In the genomic region with DNA sequence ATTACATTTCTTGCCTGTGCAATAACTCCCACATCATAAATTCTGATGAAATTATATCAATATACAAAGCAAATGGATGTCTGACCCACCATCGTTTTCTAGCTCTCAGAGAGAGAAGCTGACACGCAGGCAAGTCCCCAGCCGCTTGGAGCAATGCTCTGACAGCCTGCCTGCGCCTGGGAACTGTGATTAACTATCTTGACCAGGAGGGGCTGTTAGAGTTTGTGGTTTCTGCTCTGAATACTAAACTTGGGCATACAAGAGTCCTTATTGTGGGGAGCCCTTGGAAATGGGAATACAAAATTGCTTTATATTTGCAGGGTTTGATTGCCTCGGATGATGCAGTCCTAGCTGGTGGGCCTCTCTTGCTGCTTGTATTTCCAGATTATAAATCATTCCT, we compare ENCODE assay signal across 22 mouse cellular contexts.
A peak's percentile ranks its signal among the peaks of the same experiment; 100 is the strongest.
DNase-seq lines count a peak whose midpoint lies in the region; ATAC-seq and TF ChIP-seq lines count a peak whose summit lies in the region.
"Had no signal": no experiment of that assay in that cellular context is flagged by ENCODE, and none has a peak within 500 bp of the region (broad histone marks: within the 10 kb centered on the region; RNA-seq: fewer than 3 reads in every experiment).

No protein-coding gene starts in this region.

- ATAC-seq in forebrain, postnatal 0 days, result peak; percentile 55
- ATAC-seq in forebrain, embryonic 16.5 days, result no peak
- no peak for ATAC-seq in lung, embryonic 14.5 days (ENCODE audit: insufficient read depth)
- ATAC-seq: CD4-positive, CD25-positive, alpha-beta regulatory T cell, adult 4 months; intestine, embryonic 16.5 days; Patski had no signal

- TF ChIP-seq CTCF in forebrain, postnatal 0 days (IDR thresholded peaks at IDR 0.05; ENCODE audit: low read depth), result no peak
- peak; percentile 46 for TF ChIP-seq CTCF in layer of hippocampus, adult 2 months (conservative IDR thresholded peaks at IDR 0.05)
- TF ChIP-seq CTCF in lung, embryonic 14.5 days (IDR thresholded peaks at IDR 0.05; ENCODE audit: low read depth), result no peak
- no peak for TF ChIP-seq CTCF in lung, adult 2 months (IDR thresholded peaks at IDR 0.05; ENCODE audit: insufficient read depth, low read length)
- no peak for TF ChIP-seq CTCF in brain, embryonic 14.5 days (IDR thresholded peaks at IDR 0.05; ENCODE audit: borderline replicate concordance, extremely low read depth, insufficient read depth, insufficient read length)

- WGBS in forebrain, postnatal 0 days, result 26% methylated on average over 5 of the region's 5 CpGs
- WGBS in forebrain, embryonic 16.5 days, result 38% methylated on average over 5 of the region's 5 CpGs
- WGBS in lung, embryonic 14.5 days, result 26% methylated on average over 5 of the region's 5 CpGs
- WGBS in lung, adult 2 months, result 55% methylated on average over 5 of the region's 5 CpGs

- no peaks in the 10 kb centered on the region for H3K4me1 ChIP-seq in forebrain, postnatal 0 days (ENCODE audit: insufficient read depth)
- peaks cover 7% of the 10 kb centered on the region for H3K4me1 ChIP-seq in forebrain, embryonic 16.5 days (replicated peaks; ENCODE audit: control insufficient read depth, insufficient read depth, low read length)
- H3K4me1 ChIP-seq in lung, embryonic 14.5 days (ENCODE audit: insufficient read depth), result no peaks in the 10 kb centered on the region
- no peaks in the 10 kb centered on the region for H3K4me1 ChIP-seq in lung, adult 2 months (ENCODE audit: control insufficient read depth, insufficient read depth, low read length)
- H3K4me1 ChIP-seq: heart, embryonic 15.5 days; megakaryocyte, embryonic 14.5 days had no signal

- H3K4me3 ChIP-seq in forebrain, postnatal 0 days (ENCODE audit: low read depth, low read length), result no peak overlapping the region
- no peak overlapping the region for H3K4me3 ChIP-seq in forebrain, embryonic 16.5 days (replicated peaks; ENCODE audit: low read length)
- no peak overlapping the region for H3K4me3 ChIP-seq in layer of hippocampus, adult 2 months
- no peak overlapping the region for H3K4me3 ChIP-seq in lung, embryonic 14.5 days (ENCODE audit: low read depth, low read length)
- H3K4me3 ChIP-seq in lung, adult 2 months (replicated peaks; ENCODE audit: extremely low read depth, low read depth, low read length), result no peak overlapping the region
- H3K4me3 ChIP-seq: embryonic facial prominence, embryonic 13.5 days; heart, embryonic 15.5 days; kidney, embryonic 15.5 days; megakaryocyte, embryonic 14.5 days had no signal

- no peaks in the 10 kb centered on the region for H3K9me3 ChIP-seq in forebrain, postnatal 0 days (ENCODE audit: low read length)
- H3K9me3 ChIP-seq in forebrain, embryonic 16.5 days (ENCODE audit: control insufficient read depth, low read length), result no peaks in the 10 kb centered on the region
- no peaks in the 10 kb centered on the region for H3K9me3 ChIP-seq in lung, embryonic 14.5 days (ENCODE audit: low read depth, low read length)
- H3K9me3 ChIP-seq: embryonic facial prominence, embryonic 13.5 days; heart, embryonic 15.5 days; kidney, embryonic 15.5 days; megakaryocyte, embryonic 14.5 days had no signal

- no peak for TF ChIP-seq POLR2A in lung, adult 2 months (IDR thresholded peaks at IDR 0.05; ENCODE audit: borderline replicate concordance, extremely low read depth, low read depth, low read length)
- no peak for TF ChIP-seq POLR2A in brain, embryonic 14.5 days (IDR thresholded peaks at IDR 0.05; ENCODE audit: borderline replicate concordance, extremely low read depth, insufficient read depth, insufficient read length, poor library complexity, severe bottlenecking)

- peak; percentile 18 for DNase-seq in forebrain, postnatal 0 days
- peak; percentile 8 to 16 for DNase-seq in layer of hippocampus, adult 2 months (ENCODE audit: low spot score in 2 of 2)
- no peak for DNase-seq in layer of hippocampus, adult 11-12 months (ENCODE audit: low spot score)
- peak; percentile 10 for DNase-seq in lung, embryonic 14.5 days
- no peak for DNase-seq in lung, adult 2 months
- peak; percentile 64 for DNase-seq in brain, embryonic 14.5 days (ENCODE audit: low read depth)
- no peak for DNase-seq in adrenal gland, postnatal 25 days
- DNase-seq: adrenal gland, adult 8-10 months; cerebellum, adult 11 months; gastrocnemius, postnatal 14 days; heart, adult 18-20 months; heart, postnatal 4 days; liver, postnatal 0 days had no signal

- H3K27me3 ChIP-seq in forebrain, postnatal 0 days (ENCODE audit: insufficient read depth, low read length), result no peaks in the 10 kb centered on the region
- H3K27me3 ChIP-seq in forebrain, embryonic 16.5 days (replicated peaks; ENCODE audit: control insufficient read depth, insufficient read depth, low read length), result no peaks in the 10 kb centered on the region
- no peaks in the 10 kb centered on the region for H3K27me3 ChIP-seq in lung, embryonic 14.5 days (ENCODE audit: insufficient read depth, low read length)
- H3K27me3 ChIP-seq: embryonic facial prominence, embryonic 13.5 days; heart, embryonic 15.5 days; kidney, embryonic 15.5 days had no signal

- H3K36me3 ChIP-seq in forebrain, postnatal 0 days (ENCODE audit: insufficient read depth), result no peaks in the 10 kb centered on the region
- H3K36me3 ChIP-seq in forebrain, embryonic 16.5 days (ENCODE audit: control insufficient read depth, insufficient read depth), result no peaks in the 10 kb centered on the region
- H3K36me3 ChIP-seq in lung, embryonic 14.5 days (ENCODE audit: insufficient read depth), result no peaks in the 10 kb centered on the region
- H3K36me3 ChIP-seq: embryonic facial prominence, embryonic 13.5 days; heart, embryonic 15.5 days; kidney, embryonic 15.5 days had no signal

- no peak overlapping the region for H3K4me2 ChIP-seq in forebrain, postnatal 0 days (ENCODE audit: low read depth)
- H3K4me2 ChIP-seq in forebrain, embryonic 16.5 days (ENCODE audit: low read length), result no peak overlapping the region
- H3K4me2 ChIP-seq in lung, embryonic 14.5 days, result no peak overlapping the region
- H3K4me2 ChIP-seq: embryonic facial prominence, embryonic 13.5 days; heart, embryonic 15.5 days; kidney, embryonic 15.5 days had no signal

- no peak overlapping the region for H3K27ac ChIP-seq in forebrain, postnatal 0 days (ENCODE audit: low read depth, low read length)
- H3K27ac ChIP-seq in forebrain, embryonic 16.5 days (ENCODE audit: low read length), result no peak overlapping the region
- H3K27ac ChIP-seq in layer of hippocampus, adult 2 months, result peak overlapping the region; percentile 41
- no peak overlapping the region for H3K27ac ChIP-seq in lung, embryonic 14.5 days (ENCODE audit: low read depth)
- H3K27ac ChIP-seq: embryonic facial prominence, embryonic 13.5 days; heart, embryonic 15.5 days; kidney, embryonic 15.5 days; stomach, postnatal 0 days had no signal

- no peak overlapping the region for H3K9ac ChIP-seq in forebrain, postnatal 0 days
- H3K9ac ChIP-seq in forebrain, embryonic 16.5 days (replicated peaks; ENCODE audit: low read depth, low read length), result no peak overlapping the region
- no peak overlapping the region for H3K9ac ChIP-seq in lung, embryonic 14.5 days
- H3K9ac ChIP-seq: embryonic facial prominence, embryonic 13.5 days; heart, embryonic 15.5 days; kidney, embryonic 15.5 days; liver, postnatal 0 days had no signal

Comparison
In these comparisons a context has a peak if more than half of its experiments do, and no peak if none do; other contexts are left out.
1. DNase-seq: peak in forebrain, postnatal 0 days (single experiment), layer of hippocampus, adult 2 months (2 of 2), lung, embryonic 14.5 days (single experiment) and brain, embryonic 14.5 days (single experiment); none in layer of hippocampus, adult 11-12 months (single experiment), lung, adult 2 months (single experiment) and adrenal gland, postnatal 25 days (single experiment).